Mouse (Mus musculus) MEL (cell line): ENCODE results near the gene Fam124a. TPM values are rescaled to one million over a fixed set of nuclear protein-coding genes. Genes with fewer than 3 reads are reported as not detected.

Source experiments
- DNase-seq: peaks from one replicate; pipeline ENCODE4 v3.0.0; 2011; ENCODE audit warnings: low read depth, low spot score
- H3K27ac ChIP-seq: 2 replicates; pipeline ENCODE4 v1.5.1; 2012; ENCODE audit warnings: low read depth, mild to moderate bottlenecking, control low read depth, low read length, moderate library complexity; ENCODE audit not compliant: control insufficient read depth
- H3K27me3 ChIP-seq, 2 experiments: fragments of 150-350 bp in 1 of 2; sonication (generic) in 1 of 2; 2 replicates each; pipeline ENCODE4 v1.6.1; 2012; ENCODE audit warnings: low read length in 2 of 2, mild to moderate bottlenecking in 2 of 2, improper control_type of control experiment in 1 of 2, moderate library complexity in 1 of 2; ENCODE audit not compliant: insufficient read depth in 2 of 2, control insufficient read depth in 1 of 2
- H3K36me3 ChIP-seq, 2 experiments: 2 replicates each; pipeline ENCODE4 v1.6.1; 2012 to 2014; ENCODE audit warnings: low read length in 2 of 2, improper control_type of control experiment in 1 of 2, inconsistent platforms in 1 of 2, mild to moderate bottlenecking in 1 of 2; ENCODE audit not compliant: insufficient read depth in 2 of 2, control insufficient read depth in 1 of 2
- H3K4me1 ChIP-seq, 2 experiments: fragments of 150-350 bp in 1 of 2; sonication (generic) in 1 of 2; 2 replicates each; pipeline ENCODE4 v1.6.1; 2012; ENCODE audit warnings: low read length in 2 of 2, improper control_type of control experiment in 1 of 2, mild to moderate bottlenecking in 1 of 2; ENCODE audit not compliant: insufficient read depth in 2 of 2, control insufficient read depth in 1 of 2
- H3K4me3 ChIP-seq, 2 experiments: fragments of 150-350 bp in 1 of 2; sonication (generic) in 1 of 2; 2 replicates each; pipeline ENCODE4 v1.5.1; 2012; ENCODE audit warnings: low read depth in 2 of 2, low read length in 2 of 2, mild to moderate bottlenecking in 2 of 2, moderate library complexity in 2 of 2, control low read depth in 1 of 2, improper control_type of control experiment in 1 of 2; ENCODE audit not compliant: control insufficient read depth in 1 of 2, insufficient read depth in 1 of 2
- H3K79me2 ChIP-seq: 2 replicates; pipeline ENCODE4 v1.6.1; 2012; ENCODE audit warnings: mild to moderate bottlenecking, low read length, moderate library complexity; ENCODE audit not compliant: control insufficient read depth, poor library complexity, insufficient read depth
- H3K9ac ChIP-seq: 2 replicates; pipeline ENCODE4 v1.6.1; 2012; ENCODE audit warnings: low read depth, mild to moderate bottlenecking, control low read depth, low read length, moderate library complexity; ENCODE audit not compliant: control insufficient read depth, poor library complexity, severe bottlenecking
- H3K9me3 ChIP-seq: fragments of 150-350 bp; sonication (generic); replicated peaks from 2 replicates; pipeline ENCODE4 v1.6.1; 2012; ENCODE audit warnings: mild to moderate bottlenecking, low read length, improper control_type of control experiment, moderate library complexity; ENCODE audit not compliant: insufficient read depth
- CHD1 ChIP-seq: IDR thresholded peaks from 2 replicates; pipeline ENCODE4 v1.6.1; 2012; ENCODE audit warnings: low read depth, mild to moderate bottlenecking, inconsistent platforms, low read length, improper control_type of control experiment
- CTCF ChIP-seq, 3 experiments: IDR thresholded peaks in 2 of 3; conservative IDR thresholded peaks in 1 of 3; 2 replicates each; pipeline ENCODE4 v1.5.1; 2011 to 2012; ENCODE audit warnings: low read length in 3 of 3, low read depth in 2 of 3, mild to moderate bottlenecking in 2 of 3, improper control_type of control experiment in 1 of 3, inconsistent platforms in 1 of 3, mixed read lengths in 1 of 3, moderate library complexity in 1 of 3; ENCODE audit not compliant: control insufficient read depth in 1 of 3, insufficient read depth in 1 of 3, poor library complexity in 1 of 3, severe bottlenecking in 1 of 3
- E2F4 ChIP-seq: IDR thresholded peaks from 2 replicates; pipeline ENCODE4 v1.6.1; 2011; ENCODE audit warnings: low read depth, low read length, improper control_type of control experiment, borderline replicate concordance
- EP300 ChIP-seq, 2 experiments: IDR thresholded peaks; 2 replicates each; pipeline ENCODE4 v1.6.1; 2011; ENCODE audit warnings: improper control_type of control experiment in 2 of 2, low read length in 2 of 2, low read depth in 1 of 2, mild to moderate bottlenecking in 1 of 2
- ETS1 ChIP-seq: IDR thresholded peaks from 2 replicates; pipeline ENCODE4 v1.6.1; 2012; ENCODE audit warnings: low read depth, mild to moderate bottlenecking, inconsistent platforms, low read length, improper control_type of control experiment, moderate library complexity
- HCFC1 ChIP-seq: IDR thresholded peaks from 2 replicates; pipeline ENCODE4 v1.6.1; 2012; ENCODE audit warnings: low read depth, mild to moderate bottlenecking, inconsistent platforms, low read length, improper control_type of control experiment, moderate library complexity
- MAFK ChIP-seq: IDR thresholded peaks from 2 replicates; pipeline ENCODE4 v1.6.1; 2011; ENCODE audit warnings: low read depth, mild to moderate bottlenecking, low read length, improper control_type of control experiment, borderline replicate concordance
- MEF2A ChIP-seq: IDR thresholded peaks from 2 replicates; pipeline ENCODE4 v1.6.1; 2014; ENCODE audit warnings: low read depth, mild to moderate bottlenecking, inconsistent platforms, low read length, improper control_type of control experiment; ENCODE audit not compliant: poor library complexity, insufficient replicate concordance, severe bottlenecking; ENCODE audit errors: extremely low read depth
- MYB ChIP-seq: IDR thresholded peaks from 2 replicates; pipeline ENCODE4 v1.6.1; 2011; ENCODE audit warnings: mild to moderate bottlenecking, low read depth, low read length, improper control_type of control experiment
- NELFE ChIP-seq: IDR thresholded peaks from 2 replicates; pipeline ENCODE4 v1.6.1; 2011; ENCODE audit warnings: low read depth, low read length, improper control_type of control experiment
- NRF1 ChIP-seq: IDR thresholded peaks from 2 replicates; pipeline ENCODE4 v1.6.1; 2014; ENCODE audit warnings: low read depth, mild to moderate bottlenecking, inconsistent platforms, low read length, improper control_type of control experiment, moderate library complexity; ENCODE audit not compliant: poor library complexity, insufficient read depth, severe bottlenecking
- POLR2A ChIP-seq, 2 experiments: IDR thresholded peaks; 2 replicates each; pipeline ENCODE4 v1.6.1; 2011 to 2012; ENCODE audit warnings: low read length in 2 of 2, mild to moderate bottlenecking in 2 of 2, control low read depth in 1 of 2, improper control_type of control experiment in 1 of 2, low read depth in 1 of 2, moderate library complexity in 1 of 2; ENCODE audit not compliant: control insufficient read depth in 1 of 2, insufficient read depth in 1 of 2, poor library complexity in 1 of 2
- POLR2AphosphoS5 ChIP-seq: IDR thresholded peaks from 2 replicates; pipeline ENCODE4 v1.6.1; 2012; ENCODE audit warnings: low read depth, borderline replicate concordance, mild to moderate bottlenecking, inconsistent platforms, low read length, moderate library complexity, mixed read lengths
- RCOR1 ChIP-seq: IDR thresholded peaks from 2 replicates; pipeline ENCODE4 v1.6.1; 2012; ENCODE audit warnings: low read depth, mild to moderate bottlenecking, inconsistent platforms, low read length, improper control_type of control experiment
- SMC3 ChIP-seq: IDR thresholded peaks from 2 replicates; pipeline ENCODE4 v1.6.1; 2011; ENCODE audit warnings: low read depth, low read length, improper control_type of control experiment
- TAL1 ChIP-seq: IDR thresholded peaks from 2 replicates; pipeline ENCODE4 v1.6.1; 2012; ENCODE audit warnings: mild to moderate bottlenecking, inconsistent platforms, low read length, moderate library complexity, mixed read lengths
- UBTF ChIP-seq: IDR thresholded peaks from 2 replicates; pipeline ENCODE4 v1.6.1; 2012; ENCODE audit warnings: low read depth, mild to moderate bottlenecking, inconsistent platforms, low read length, improper control_type of control experiment, moderate library complexity, borderline replicate concordance; ENCODE audit not compliant: insufficient read depth
- ZKSCAN1 ChIP-seq: IDR thresholded peaks from 2 replicates; pipeline ENCODE4 v1.6.1; 2012; ENCODE audit warnings: low read depth, mild to moderate bottlenecking, inconsistent platforms, low read length, improper control_type of control experiment, moderate library complexity
- ZNF384 ChIP-seq: IDR thresholded peaks from 2 replicates; pipeline ENCODE4 v1.6.1; 2012; ENCODE audit warnings: low read depth, mild to moderate bottlenecking, inconsistent platforms, low read length, improper control_type of control experiment
- polyA plus RNA-seq, 2 experiments: library from polyadenylated mRNA; stranded (reverse) in 1 of 2; unstranded in 1 of 2; fragments of >175 nt in 1 of 2; fragments of >200 nt in 1 of 2; gene quantifications; 2 replicates each; pipeline versions ENCODE4 v1.2.1 to v1.2.4; 2012; ENCODE audit warnings: low replicate concordance in 2 of 2, low read depth in 1 of 2; ENCODE audit not compliant: insufficient read length in 2 of 2, insufficient read depth in 1 of 2, missing spikeins in 1 of 2
- total RNA-seq: library from RNA; depleted of rRNA; stranded (reverse); fragments of 300-350 nt; gene quantifications from 2 replicates; pipeline ENCODE4 v1.2.3, GENCODE M21; 2012

Fam124a gene
- total and polyA plus RNA-seq, 3 experiments = not detected

GRCm38 (mm10) chr14:62648405-62648804 lies 92.9 kb downstream of the Fam124a start:
- H3K36me3 ChIP-seq = no peaks in the 10 kb centered on the region
- H3K9me3 ChIP-seq = no peaks in the 10 kb centered on the region
- no peak overlapping the region for H3K4me3 ChIP-seq
- DNase-seq = no peak
- TF ChIP-seq E2F4 (no peak), NELFE (no peak), NRF1 (no peak), TAL1 (no peak), CTCF (IDR thresholded peaks at IDR 0.05 in 2 of 3, conservative IDR thresholded peaks at IDR 0.05 in 1 of 3; ENCODE audit: control insufficient read depth in 1 of 3, insufficient read depth in 1 of 3, low read depth in 2 of 3, low read length in 3 of 3, poor library complexity in 1 of 3, severe bottlenecking in 1 of 3) (no peak), ETS1 (no peak), UBTF (no peak), CHD1 (no peak), POLR2A (IDR thresholded peaks at IDR 0.05; ENCODE audit: control insufficient read depth in 1 of 2, insufficient read depth in 1 of 2, low read depth in 1 of 2, low read length in 2 of 2, poor library complexity in 1 of 2) (no peak), MYB (no peak), ZKSCAN1 (no peak), MEF2A (no peak), RCOR1 (no peak), HCFC1 (no peak), SMC3 (no peak), MAFK (no peak), ZNF384 (no peak), POLR2AphosphoS5 (no peak)
- H3K27ac ChIP-seq = no peak overlapping the region
- H3K27me3 ChIP-seq = no peaks in the 10 kb centered on the region; a peak in 1 of 4 replicates
- no peak overlapping the region for H3K9ac ChIP-seq
- H3K4me1 ChIP-seq = no peaks in the 10 kb centered on the region
- no peaks in the 10 kb centered on the region for H3K79me2 ChIP-seq

GRCm38 (mm10) chr14:62650376-62650775 lies 94.8 kb downstream of the Fam124a start:
- Histone ChIP-seq H3K4me1 (no peaks in the 10 kb centered on the region), H3K27me3 (no peaks in the 10 kb centered on the region; a peak in 1 of 4 replicates), H3K79me2 (no peaks in the 10 kb centered on the region), H3K9me3 (no peaks in the 10 kb centered on the region), H3K4me3 (no peak overlapping the region), H3K36me3 (no peaks in the 10 kb centered on the region), H3K9ac (no peak overlapping the region), H3K27ac (no peak overlapping the region)
- no peak for DNase-seq
- TF ChIP-seq ZNF384 (no peak), CHD1 (no peak), MAFK (no peak), CTCF (IDR thresholded peaks at IDR 0.05 in 2 of 3, conservative IDR thresholded peaks at IDR 0.05 in 1 of 3; ENCODE audit: control insufficient read depth in 1 of 3, insufficient read depth in 1 of 3, low read depth in 2 of 3, low read length in 3 of 3, poor library complexity in 1 of 3, severe bottlenecking in 1 of 3) (no peak), EP300 (IDR thresholded peaks at IDR 0.05; ENCODE audit: low read depth in 1 of 2, low read length in 2 of 2) (no peak)
